In the genomic region with DNA sequence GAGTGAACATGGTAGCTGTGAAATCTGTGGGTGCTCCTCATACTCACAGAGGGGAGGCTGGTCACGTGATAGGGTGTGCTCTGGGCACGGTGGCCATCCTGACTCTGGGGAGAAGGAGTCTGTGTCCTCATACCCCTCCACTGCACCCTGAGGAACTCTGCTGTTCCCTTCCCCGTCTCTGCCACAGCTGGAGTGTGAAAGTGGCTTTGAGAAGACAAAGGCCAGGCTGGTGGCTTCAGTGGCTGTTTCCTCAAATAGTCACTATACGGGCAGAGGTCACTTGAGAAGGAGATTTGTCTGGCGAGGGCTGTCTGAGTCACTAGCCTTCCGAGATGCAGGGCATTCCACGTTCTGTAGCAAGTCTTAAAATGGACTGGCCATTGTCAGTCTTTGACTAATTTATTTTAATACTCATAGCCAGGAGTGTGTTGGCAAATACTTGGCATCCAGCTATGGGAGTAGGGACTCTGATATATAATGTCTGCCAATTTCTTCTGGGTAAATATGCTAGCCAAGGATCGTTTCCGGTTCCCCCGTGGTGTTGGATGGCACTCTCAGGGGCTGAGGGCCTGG, we compare ENCODE assay signal across 10 mouse cellular contexts. TPM values are rescaled to one million over a fixed set of nuclear protein-coding genes. Genes with fewer than 3 reads are reported as not detected.
DNase-seq lines count a peak whose midpoint lies in the region; ATAC-seq and TF ChIP-seq lines count a peak whose summit lies in the region.
"Had no signal": no experiment of that assay in that cellular context is flagged by ENCODE, and none has a peak within 500 bp of the region (broad histone marks: within the 10 kb centered on the region; RNA-seq: fewer than 3 reads in every experiment).

No protein-coding gene starts in this region.

- peaks cover 36% of the 10 kb centered on the region for H3K4me1 ChIP-seq in heart, adult 2 months (ENCODE audit: control insufficient read depth, insufficient read depth, low read length)
- peaks cover 45% of the 10 kb centered on the region for H3K4me1 ChIP-seq in bone marrow macrophage, adult 2 months (ENCODE audit: control insufficient read depth, insufficient read depth, low read length)
- H3K4me1 ChIP-seq in lung, embryonic 16.5 days (replicated peaks; ENCODE audit: control insufficient read depth, insufficient read depth, low read length), result peaks cover 39% of the 10 kb centered on the region

- ATAC-seq in lung, embryonic 16.5 days (ENCODE audit: low read depth), result no peak
- ATAC-seq in frontal cortex, adult (ENCODE audit: low TSS enrichment), result no peak; the same call in 1 of the 2 replicates

- TF ChIP-seq CTCF in heart, adult 2 months (IDR thresholded peaks at IDR 0.05), result no peak
- TF ChIP-seq CTCF in bone marrow macrophage, adult 2 months (IDR thresholded peaks at IDR 0.05; ENCODE audit: low read depth, low read length), result no peak

- WGBS in heart, adult 2 months, result 30% methylated on average over 10 of the region's 10 CpGs
- WGBS in lung, embryonic 16.5 days, result 46% methylated on average over 10 of the region's 10 CpGs

- H3K4me2 ChIP-seq in lung, embryonic 16.5 days (ENCODE audit: low read depth, low read length), result no peak overlapping the region

- no peaks in the 10 kb centered on the region for H3K79me2 ChIP-seq in heart, adult 2 months (replicated peaks; ENCODE audit: control insufficient read depth, insufficient read depth, low read length)

- peak overlapping the region; percentile 88 for H3K27ac ChIP-seq in heart, adult 2 months
- H3K27ac ChIP-seq in bone marrow macrophage, adult 2 months (ENCODE audit: insufficient read depth, low read depth, low read length), result peak overlapping the region; percentile 78
- peak overlapping the region; percentile 1 for H3K27ac ChIP-seq in lung, embryonic 16.5 days (ENCODE audit: low read length)

- H3K4me3 ChIP-seq in heart, adult 2 months, result peak overlapping the region; percentile 7; the same call in 1 of the 2 replicates
- peak overlapping the region; percentile 39 for H3K4me3 ChIP-seq in bone marrow macrophage, adult 2 months (ENCODE audit: insufficient read depth, low read length)
- H3K4me3 ChIP-seq in lung, embryonic 16.5 days (ENCODE audit: low read length), result no peak overlapping the region

- peak overlapping the region; percentile 19 for H3K9ac ChIP-seq in heart, adult 2 months (ENCODE audit: low read depth, low read length)
- H3K9ac ChIP-seq in lung, embryonic 16.5 days (ENCODE audit: low read length), result peak overlapping the region; percentile 13; the same call in 1 of the 2 replicates

- no peak for TF ChIP-seq POLR2A in heart, adult 2 months (IDR thresholded peaks at IDR 0.05; ENCODE audit: insufficient read depth, low read depth, low read length)
- no peak for TF ChIP-seq POLR2A in bone marrow macrophage, adult 2 months (IDR thresholded peaks at IDR 0.05; ENCODE audit: borderline replicate concordance, low read depth, low read length)

- H3K36me3 ChIP-seq in heart, adult 2 months (ENCODE audit: control insufficient read depth, insufficient read depth, low read length), result peaks cover 3% of the 10 kb centered on the region; the same call in 1 of the 2 replicates
- no peaks in the 10 kb centered on the region for H3K36me3 ChIP-seq in lung, embryonic 16.5 days (ENCODE audit: control insufficient read depth, insufficient read depth, low read length)

- H3K9me3 ChIP-seq in lung, embryonic 16.5 days (ENCODE audit: control insufficient read depth, low read length), result no peaks in the 10 kb centered on the region

- intact Hi-C loops in heart, adult 2 months (cut with DNase I), result loop anchor here (1.0 to 5.0 kb wide), 2 partner anchors 37 to 39 kb away; a partner anchor contains a TSS
- intact Hi-C loops in heart, postnatal 14 days (cut with DNase I), result loop anchor here (2.0 kb wide), 1 partner anchor 38 kb away; no protein-coding TSS in a partner anchor

- no peak for TF ChIP-seq EP300 in heart, adult 2 months (IDR thresholded peaks at IDR 0.05; ENCODE audit: insufficient read depth, low read depth, low read length)

- peak in 1 of 2 experiments; percentile 62 for DNase-seq in heart, adult 2 months
- DNase-seq in heart, postnatal 14 days, result no peak
- DNase-seq in 3134 (ENCODE audit: extremely low read depth, insufficient read length, low spot score), result peak; percentile 74
- DNase-seq in right cerebral cortex, postnatal 14 days, result no peak
- DNase-seq in kidney, postnatal 4 days, result no peak
- DNase-seq: adrenal gland, postnatal 25 days; kidney, adult 8-10 months had no signal

- no peaks in the 10 kb centered on the region for H3K27me3 ChIP-seq in heart, adult 2 months (ENCODE audit: control insufficient read depth, insufficient read depth, low read length)
- no peaks in the 10 kb centered on the region for H3K27me3 ChIP-seq in lung, embryonic 16.5 days (ENCODE audit: control insufficient read depth, insufficient read depth, low read depth, low read length)

RNA-seq across cellular contexts. Expression of a gene that starts 37.5 kb away (rescaled TPM):
- total RNA-seq in heart, adult 2 months (2021), result 10 to 100 TPM; 43.7 to 58.1 TPM
- 21.2 and 25.8 TPM in 2 replicates for polyA plus RNA-seq in heart, adult 2 months (2012; rRNA removed)
- 10 to 100 TPM; 30.7 to 32.1 TPM for total RNA-seq in heart, postnatal 14 days (2021)
- polyA plus RNA-seq in bone marrow macrophage, adult 2 months (2012; ENCODE audit: insufficient read depth, insufficient read length, missing spikeins), result 9.7 and 11.2 TPM in 2 replicates
- 2.5 and 3.2 TPM in 2 replicates for polyA plus RNA-seq in lung, embryonic 16.5 days (2015; fragmentation: Nextera tagmentation; extraction: Ambion mirVana)

Comparison
In these comparisons a context has a peak if more than half of its experiments do, and no peak if none do; other contexts are left out.
1. H3K27ac ChIP-seq: peak in every context shown above with its lines; median percentile 88 in heart, adult 2 months; 78 in bone marrow macrophage, adult 2 months; 1 in lung, embryonic 16.5 days.